Mouse (Mus musculus) hindbrain, embryonic 12.5 days (tissue): ENCODE measurements around the gene Rock2. TPM values are rescaled to one million over a fixed set of nuclear protein-coding genes. Genes with fewer than 3 reads are reported as not detected.
A peak's percentile ranks its signal among the peaks of the same experiment; 100 is the strongest.

Experiments used
- ATAC-seq: fragments of 200-750 bp; cut with Nextera tagmentation; 2 replicates; pipeline ENCODE4 v1.8.0; 2017; ENCODE audit warnings: moderate TSS enrichment; ENCODE audit not compliant: low FRiP score
- H3K27ac ChIP-seq: fragments of 300-500 bp; sonication (generic); 2 replicates; pipeline ENCODE4 v1.5.1; 2016; ENCODE audit warnings: mild to moderate bottlenecking
- H3K27me3 ChIP-seq: fragments of 300-500 bp; sonication (generic); 2 replicates; pipeline ENCODE4 v1.6.1; 2016; ENCODE audit warnings: mild to moderate bottlenecking
- H3K36me3 ChIP-seq: fragments of 300-500 bp; sonication (generic); 2 replicates; pipeline ENCODE4 v1.6.1; 2016; ENCODE audit warnings: mild to moderate bottlenecking
- H3K4me1 ChIP-seq: fragments of 300-500 bp; sonication (generic); 2 replicates; pipeline ENCODE4 v1.6.1; 2016
- H3K4me2 ChIP-seq: fragments of 300-500 bp; sonication (generic); replicated peaks from 2 replicates; pipeline ENCODE4 v1.6.1; 2016; ENCODE audit warnings: mild to moderate bottlenecking
- H3K4me3 ChIP-seq: fragments of 300-500 bp; sonication (generic); 2 replicates; pipeline ENCODE4 v1.5.1; 2016; ENCODE audit warnings: mild to moderate bottlenecking
- H3K9ac ChIP-seq: fragments of 300-500 bp; sonication (generic); 2 replicates; pipeline ENCODE4 v1.6.1; 2016; ENCODE audit warnings: mild to moderate bottlenecking, moderate library complexity
- H3K9me3 ChIP-seq: fragments of 300-500 bp; sonication (generic); replicated peaks from 2 replicates; pipeline ENCODE4 v1.6.1; 2016; ENCODE audit warnings: mild to moderate bottlenecking
- WGBS: fragments of 180-500 bp; shearing (Covaris S2); methylation state at CpG from one replicate; pipeline ENCODE4 v1.1.7; 2016; 5-methylcytosine and 5-hydroxymethylcytosine counted together
- polyA plus RNA-seq: library from polyadenylated mRNA; unstranded; fragments of >200 nt; fragmentation: Nextera tagmentation; extraction: Ambion mirVana; gene quantifications from 2 replicates; pipeline ENCODE4 v1.2.1, GENCODE M21; 2016

Rock2 gene
- polyA plus RNA-seq, result 25.4 and 25.6 TPM in 2 replicates

DNA sequence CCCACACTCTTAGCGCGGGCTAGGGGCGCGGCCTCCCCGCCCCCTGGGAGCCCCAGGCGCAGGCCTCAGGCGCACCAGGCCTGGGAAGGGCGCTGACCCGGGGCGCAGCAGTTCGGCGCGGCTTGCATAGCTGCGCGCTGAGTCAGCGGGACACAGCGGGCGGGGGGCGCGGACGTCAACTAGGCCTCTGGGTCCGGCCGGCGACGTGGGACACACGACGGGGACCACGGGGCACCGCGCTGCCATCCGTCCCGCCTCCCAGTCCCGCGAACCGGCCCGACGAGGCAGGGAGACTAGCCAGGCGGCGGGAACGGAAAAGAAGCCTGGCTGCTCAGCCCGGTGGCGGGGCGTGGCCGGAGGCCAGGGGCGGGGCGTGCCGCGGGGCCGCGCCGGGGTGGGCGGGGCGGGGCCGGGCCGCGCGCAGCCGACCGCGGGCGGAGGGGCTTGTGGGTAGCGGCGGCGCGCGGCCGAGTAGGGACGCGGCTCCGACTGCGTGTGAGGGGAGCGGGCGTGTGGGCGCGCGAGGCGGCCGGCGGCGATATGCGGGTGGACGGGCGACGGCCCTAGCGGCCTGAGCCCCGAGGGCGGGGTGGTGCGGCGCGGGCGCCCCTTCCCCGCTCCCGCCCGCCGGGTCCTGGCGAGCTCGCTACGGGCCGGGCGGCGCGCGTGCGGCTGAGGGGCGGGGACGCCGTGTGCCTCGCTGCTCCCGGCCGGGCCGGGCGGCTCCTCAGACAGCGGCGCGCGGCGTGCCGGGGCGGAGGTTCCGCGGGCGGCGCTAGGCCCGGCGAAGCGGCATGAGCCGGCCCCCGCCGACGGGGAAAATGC lies at the start of gene Rock2:
Gene Rock2, plus strand, starts transcription at position 500 of the 825 bp plus-strand sequence.
- Histone ChIP-seq H3K4me3 (peak within 1 kb of the TSS; percentile 87), H3K36me3 (no peaks in the 10 kb centered on the region), H3K9ac (peak within 1 kb of the TSS; percentile 93), H3K9me3 (no peaks in the 10 kb centered on the region), H3K4me1 (peaks cover 23% of the 10 kb centered on the region), H3K4me2 (peak within 1 kb of the TSS; percentile 88), H3K27ac (peak within 1 kb of the TSS; percentile 97), H3K27me3 (no peaks in the 10 kb centered on the region)
- ATAC-seq, result peak; percentile 94
- under 1% methylated on average over 92 of the region's 130 CpGs for WGBS

- H3K9me3 ChIP-seq, result no peaks in the 10 kb centered on the region
- no peak for ATAC-seq
Measured at GRCm38 (mm10) chr12:16847204-16847792, 47.4 kb upstream of the Rock2 start.

GRCm38 (mm10) chr12:16848501-16848900 lies 46.2 kb upstream of the Rock2 start:
- Histone ChIP-seq H3K4me2 (no peak overlapping the region), H3K4me3 (no peak overlapping the region), H3K4me1 (peaks cover 6% of the 10 kb centered on the region; the same call in 1 of the 2 replicates), H3K9me3 (no peaks in the 10 kb centered on the region), H3K9ac (no peak overlapping the region), H3K27ac (no peak overlapping the region), H3K27me3 (no peaks in the 10 kb centered on the region), H3K36me3 (no peaks in the 10 kb centered on the region)
- ATAC-seq, result no peak
- WGBS, result 83% methylated on average over 2 of the region's 2 CpGs

More at GRCm38 (mm10) chr12:16847204-16847792, 47.4 kb upstream of the Rock2 start:
- H3K36me3 ChIP-seq, result no peaks in the 10 kb centered on the region
- no peak overlapping the region for H3K9ac ChIP-seq
- 83% methylated on average over 4 of the region's 4 CpGs for WGBS
- H3K4me2 ChIP-seq, result no peak overlapping the region
- H3K4me3 ChIP-seq, result no peak overlapping the region
- H3K4me1 ChIP-seq, result peaks cover 6% of the 10 kb centered on the region; the same call in 1 of the 2 replicates
- H3K27ac ChIP-seq, result no peak overlapping the region
- no peaks in the 10 kb centered on the region for H3K27me3 ChIP-seq

GRCm38 (mm10) chr12:16849821-16850220 lies 44.9 kb upstream of the Rock2 start:
- H3K9me3 ChIP-seq, result no peaks in the 10 kb centered on the region
- H3K4me1 ChIP-seq, result peaks cover 6% of the 10 kb centered on the region; the same call in 1 of the 2 replicates
- no peak overlapping the region for H3K27ac ChIP-seq
- H3K9ac ChIP-seq, result no peak overlapping the region
- H3K27me3 ChIP-seq, result no peaks in the 10 kb centered on the region
- H3K4me3 ChIP-seq, result no peak overlapping the region
- WGBS, result 73% methylated on average over 2 of the region's 2 CpGs
- H3K36me3 ChIP-seq, result no peaks in the 10 kb centered on the region
- no peak overlapping the region for H3K4me2 ChIP-seq
- ATAC-seq, result no peak

GRCm38 (mm10) chr12:16850431-16851375 lies 44.0 kb upstream of the Rock2 start:
- no peak overlapping the region for H3K4me3 ChIP-seq
- H3K27ac ChIP-seq, result no peak overlapping the region
- 41% methylated on average over 16 of the region's 16 CpGs for WGBS

DNA sequence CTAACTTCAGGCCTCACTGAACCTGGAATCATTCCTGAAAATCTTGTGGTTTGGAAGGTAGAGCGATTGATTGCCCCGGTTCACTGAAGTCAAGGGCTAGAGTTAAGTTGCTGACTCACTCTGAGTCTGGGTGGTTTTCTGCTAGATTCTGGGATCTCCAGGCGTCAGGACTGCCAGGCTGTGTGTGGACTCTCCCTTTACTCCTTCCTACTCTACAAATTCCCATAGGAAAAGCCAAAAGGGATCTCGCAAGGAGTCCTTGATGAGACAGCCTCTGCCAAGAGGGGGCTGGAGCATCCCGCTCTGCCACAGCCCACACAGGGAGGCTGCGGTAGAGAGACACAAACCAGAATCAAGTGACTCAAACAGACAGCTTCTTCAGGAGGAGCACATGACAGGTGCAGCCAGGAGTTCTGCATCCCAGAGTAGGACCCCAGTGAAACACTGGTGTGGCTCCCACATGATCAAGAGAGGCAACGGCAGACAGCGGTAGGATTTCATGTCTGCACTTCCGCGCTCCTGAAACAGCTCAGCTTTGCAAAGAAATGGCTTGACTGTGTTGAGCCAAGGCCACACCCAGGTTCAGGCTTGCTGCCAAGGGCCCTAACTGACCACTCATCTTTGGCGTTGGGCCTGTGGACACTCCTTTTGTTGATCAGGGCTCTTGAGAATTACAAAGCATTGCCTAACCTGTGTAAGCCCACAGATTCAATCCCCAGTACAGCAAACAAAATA lies 41.1 kb upstream of the Rock2 start:
- no peak overlapping the region for H3K4me3 ChIP-seq
- H3K9me3 ChIP-seq, result no peaks in the 10 kb centered on the region
- no peak for ATAC-seq
- 89% methylated on average over 11 of the region's 11 CpGs for WGBS
- peaks cover 17% of the 10 kb centered on the region for H3K4me1 ChIP-seq
- no peaks in the 10 kb centered on the region for H3K27me3 ChIP-seq
- H3K4me2 ChIP-seq, result no peak overlapping the region
- H3K36me3 ChIP-seq, result no peaks in the 10 kb centered on the region
- H3K9ac ChIP-seq, result no peak overlapping the region
- no peak overlapping the region for H3K27ac ChIP-seq

More at GRCm38 (mm10) chr12:16850431-16851375, 44.0 kb upstream of the Rock2 start:
- Histone ChIP-seq H3K36me3 (no peaks in the 10 kb centered on the region), H3K9me3 (no peaks in the 10 kb centered on the region), H3K4me1 (peaks cover 8% of the 10 kb centered on the region), H3K9ac (no peak overlapping the region), H3K4me2 (no peak overlapping the region), H3K27me3 (no peaks in the 10 kb centered on the region)
- no peak for ATAC-seq

DNA sequence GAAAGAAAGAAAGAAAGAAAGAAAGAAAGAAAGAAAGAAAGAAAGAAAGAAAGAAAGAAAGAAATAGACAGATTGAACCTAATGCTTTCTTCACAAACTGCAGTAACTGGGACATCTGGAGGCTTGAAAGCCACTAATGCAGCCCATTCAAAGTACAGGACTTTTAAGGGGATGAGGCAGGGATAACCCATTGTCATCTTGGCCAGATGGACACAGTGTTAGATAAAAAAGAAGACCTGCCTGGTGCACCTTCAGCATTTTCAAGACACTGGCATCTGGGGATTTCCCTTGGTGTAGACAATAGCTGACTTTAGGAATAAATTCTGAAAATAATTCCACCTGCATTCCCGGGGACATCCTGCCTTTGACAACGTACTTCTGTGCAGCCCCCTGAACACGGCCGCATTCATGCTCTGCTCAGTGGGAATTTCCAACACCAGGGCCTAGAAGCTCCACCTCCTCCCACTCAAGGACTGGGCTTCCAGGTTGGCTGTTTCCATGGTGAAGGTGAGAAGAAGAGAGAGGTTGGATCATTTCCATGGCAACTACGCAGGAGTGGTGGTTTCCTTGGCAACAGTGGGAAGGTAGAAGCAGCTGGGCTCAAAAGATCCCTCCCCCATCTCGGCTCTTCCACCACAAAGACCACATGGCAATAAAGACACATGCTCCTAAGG lies 38.9 kb upstream of the Rock2 start:
- peak overlapping the region; percentile 80 for H3K27ac ChIP-seq

DNA sequence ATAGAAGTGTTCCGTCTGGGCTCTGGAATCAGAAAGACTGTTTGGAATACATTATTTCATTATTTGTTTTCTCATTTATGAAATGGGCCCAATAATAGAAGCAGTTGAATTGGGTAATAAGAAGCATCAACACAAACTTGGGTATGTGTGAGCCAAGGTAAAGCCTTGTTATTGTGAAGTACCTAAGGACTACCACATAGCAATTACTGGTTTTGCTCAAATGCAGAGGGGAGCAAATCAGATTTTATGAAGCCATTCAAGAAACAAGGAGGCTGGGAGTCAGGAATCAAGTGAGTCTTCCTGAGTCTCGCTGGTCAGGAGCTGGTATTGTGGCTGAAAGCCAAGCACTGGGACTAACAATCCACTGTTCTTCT lies 38.4 kb upstream of the Rock2 start:
- Histone ChIP-seq H3K9ac (no peak overlapping the region), H3K4me3 (no peak overlapping the region), H3K27me3 (no peaks in the 10 kb centered on the region), H3K4me1 (peaks cover 11% of the 10 kb centered on the region), H3K27ac (peak overlapping the region; percentile 80), H3K9me3 (no peaks in the 10 kb centered on the region), H3K4me2 (no peak overlapping the region), H3K36me3 (no peaks in the 10 kb centered on the region)
- WGBS, result 43% methylated on average over 2 of the region's 2 CpGs
- peak; percentile 49 for ATAC-seq

More for the DNA sequence above, 38.9 kb upstream of the Rock2 start:
- H3K4me2 ChIP-seq, result 0 out of 2 replicates have a peak overlapping the region, but pooled peaks have one; percentile 21
- H3K4me3 ChIP-seq, result no peak overlapping the region
- no peak overlapping the region for H3K9ac ChIP-seq
- peaks cover 13% of the 10 kb centered on the region for H3K4me1 ChIP-seq
- H3K9me3 ChIP-seq, result no peaks in the 10 kb centered on the region
- H3K27me3 ChIP-seq, result no peaks in the 10 kb centered on the region
- H3K36me3 ChIP-seq, result no peaks in the 10 kb centered on the region
- 13% methylated on average over 6 of the region's 6 CpGs for WGBS
- ATAC-seq, result peak; percentile 95

- Histone ChIP-seq H3K4me3 (no peak overlapping the region), H3K27ac (no peak overlapping the region), H3K36me3 (no peaks in the 10 kb centered on the region), H3K27me3 (no peaks in the 10 kb centered on the region), H3K9ac (no peak overlapping the region), H3K9me3 (no peaks in the 10 kb centered on the region), H3K4me2 (no peak overlapping the region), H3K4me1 (peaks cover 11% of the 10 kb centered on the region)
- 84% methylated on average over 4 of the region's 4 CpGs for WGBS
- no peak for ATAC-seq
Measured at GRCm38 (mm10) chr12:16858081-16858480, 36.6 kb upstream of the Rock2 start.

DNA sequence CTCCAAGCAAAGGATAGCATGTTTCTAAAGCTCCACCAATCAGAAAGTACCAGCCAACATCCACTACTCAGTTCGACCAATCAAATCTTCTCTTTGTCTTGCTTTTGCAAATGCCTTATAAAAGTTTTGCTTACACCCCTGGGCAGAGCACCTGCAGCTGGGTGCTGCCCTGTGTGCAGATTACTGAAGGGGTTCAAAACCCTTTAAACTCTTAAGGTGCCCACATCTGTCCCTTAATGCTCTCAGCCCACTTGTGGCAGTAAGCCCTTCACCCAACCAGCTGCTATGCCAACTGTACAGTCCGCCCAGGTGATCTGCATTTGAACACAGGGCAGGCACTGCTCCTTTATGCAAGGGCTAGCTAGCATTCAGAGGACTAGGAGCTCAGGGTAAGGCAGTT lies 34.9 kb upstream of the Rock2 start:
- no peaks in the 10 kb centered on the region for H3K9me3 ChIP-seq
- H3K27ac ChIP-seq, result no peak overlapping the region
- no peak overlapping the region for H3K9ac ChIP-seq
- no peaks in the 10 kb centered on the region for H3K36me3 ChIP-seq
- 86% methylated on average over 2 of the region's 2 CpGs for WGBS
- no peaks in the 10 kb centered on the region for H3K27me3 ChIP-seq
- no peak overlapping the region for H3K4me3 ChIP-seq
- H3K4me2 ChIP-seq, result no peak overlapping the region
- H3K4me1 ChIP-seq, result peaks cover 11% of the 10 kb centered on the region
- ATAC-seq, result no peak

GRCm38 (mm10) chr12:16860533-16860932 lies 34.2 kb upstream of the Rock2 start:
- no peaks in the 10 kb centered on the region for H3K36me3 ChIP-seq
- H3K4me3 ChIP-seq, result no peak overlapping the region
- peaks cover 11% of the 10 kb centered on the region for H3K4me1 ChIP-seq
- no peaks in the 10 kb centered on the region for H3K9me3 ChIP-seq
- 85% methylated on average over 1 of the region's 1 CpGs for WGBS
- ATAC-seq, result no peak
- no peak overlapping the region for H3K27ac ChIP-seq
- no peak overlapping the region for H3K9ac ChIP-seq
- H3K27me3 ChIP-seq, result no peaks in the 10 kb centered on the region
- no peak overlapping the region for H3K4me2 ChIP-seq
